Mouse (Mus musculus): ENCODE data around the gene Mpp4.

Gene Mpp4

GRCm38 (mm10) chr1:59167654-59168425 is 4.7 kb upstream of the Mpp4 start:
- no peak for DNase-seq (ENCODE audit: low read depth, low spot score)

GRCm38 (mm10) chr1:59166232-59166905 is 3.2 kb upstream of the Mpp4 start:
- DNase-seq (ENCODE audit: low read depth, low spot score), result no peak

GRCm38 (mm10) chr1:59163918-59164317 is 729 bp upstream of the Mpp4 start:
- no peak for DNase-seq (ENCODE audit: low read depth, low spot score)

GRCm38 (mm10) chr1:59162309-59163024 is 722 bp downstream of the Mpp4 start:
- no peak for DNase-seq (ENCODE audit: low read depth, low spot score)

GRCm38 (mm10) chr1:59161396-59161795 is 1.8 kb downstream of the Mpp4 start:
- DNase-seq (ENCODE audit: low read depth, low spot score), result no peak

- DNase-seq (ENCODE audit: low read depth, low spot score), result no peak
These were observed 2.3 kb downstream of the Mpp4 start for GRCm38 (mm10) chr1:59160871-59161270.

- no peak for DNase-seq (ENCODE audit: low read depth, low spot score)
These were observed 4.1 kb downstream of the Mpp4 start for GRCm38 (mm10) chr1:59159136-59159535.

- no peak for DNase-seq (ENCODE audit: low read depth, low spot score)
These were observed 4.7 kb downstream of the Mpp4 start for GRCm38 (mm10) chr1:59158498-59158897.

- DNase-seq (ENCODE audit: low read depth, low spot score), result no peak
These were observed 5.3 kb downstream of the Mpp4 start for GRCm38 (mm10) chr1:59157846-59158245.

- DNase-seq (ENCODE audit: low read depth, low spot score), result no peak
These were observed 10.8 kb downstream of the Mpp4 start for GRCm38 (mm10) chr1:59152346-59152745.

GRCm38 (mm10) chr1:59150542-59150941 is 12.6 kb downstream of the Mpp4 start:
- no peak for DNase-seq (ENCODE audit: low read depth, low spot score)

GRCm38 (mm10) chr1:59144543-59144942 is 18.6 kb downstream of the Mpp4 start:
- DNase-seq (ENCODE audit: low read depth, low spot score), result peak; percentile 18

GRCm38 (mm10) chr1:59142809-59143208 is 20.4 kb downstream of the Mpp4 start:
- peak; percentile 69 for DNase-seq (ENCODE audit: low read depth, low spot score)

GRCm38 (mm10) chr1:59134419-59134818 is 28.8 kb downstream of the Mpp4 start:
- DNase-seq (ENCODE audit: low read depth, low spot score), result no peak

- DNase-seq (ENCODE audit: low read depth, low spot score), result no peak
These were observed 34.3 kb downstream of the Mpp4 start for GRCm38 (mm10) chr1:59128879-59129278.

- no peak for DNase-seq (ENCODE audit: low read depth, low spot score)
These were observed 37.6 kb downstream of the Mpp4 start for GRCm38 (mm10) chr1:59125558-59125957.

- peak; percentile 89 for DNase-seq (ENCODE audit: low read depth, low spot score)
These were observed 43.3 kb downstream of the Mpp4 start, which contains the start of gene Tmem237 for GRCm38 (mm10) chr1:59119720-59120457. Gene Tmem237 (minus strand): TSS chr1:59120408.

- no peak for DNase-seq (ENCODE audit: low read depth, low spot score)
These were observed 52.7 kb downstream of the Mpp4 start for GRCm38 (mm10) chr1:59110524-59110923.

- no peak for DNase-seq (ENCODE audit: low read depth, low spot score)
These were observed 61.1 kb downstream of the Mpp4 start for GRCm38 (mm10) chr1:59102071-59102470.

- DNase-seq (ENCODE audit: low read depth, low spot score), result no peak
These were observed 62.2 kb downstream of the Mpp4 start for GRCm38 (mm10) chr1:59101020-59101419.

- no peak for DNase-seq (ENCODE audit: low read depth, low spot score)
These were observed 68.5 kb downstream of the Mpp4 start, which contains the start of gene C2cd6 for GRCm38 (mm10) chr1:59094705-59095104. Gene C2cd6 (minus strand): TSS chr1:59094900.
